Comparison of ENCODE assay signal across 18 mouse cellular contexts in genomic region chr3:124749314-124749713, GRCm38 (mm10).
"Had no signal": no experiment of that assay in that cellular context is flagged by ENCODE, and none has a peak within 500 bp of the region (broad histone marks: within the 10 kb centered on the region; RNA-seq: fewer than 3 reads in every experiment).

No protein-coding gene starts in this region.

- H3K36me3 ChIP-seq: midbrain, embryonic 10.5 days; midbrain, embryonic 12.5 days; neural tube, embryonic 13.5 days; neural tube, embryonic 15.5 days had no signal

- DNase-seq: lung, embryonic 14.5 days; lung, postnatal 10 days; lung, postnatal 4 days; midbrain, embryonic 14.5 days; retina, postnatal 1 day; right cerebral cortex, adult 18-20 months; right cerebral cortex, postnatal 25 days; right cerebral cortex, postnatal 4 days; spleen, adult 18-20 months; thymus, adult 18-20 months; thymus, postnatal 14 days; thymus, postnatal 36 days had no signal

- H3K4me3 ChIP-seq: midbrain, embryonic 10.5 days; midbrain, embryonic 12.5 days; myocyte; neural tube, embryonic 13.5 days; neural tube, embryonic 15.5 days had no signal

- H3K4me2 ChIP-seq: lung, embryonic 14.5 days; midbrain, embryonic 12.5 days; neural tube, embryonic 13.5 days; neural tube, embryonic 15.5 days had no signal

- H3K27ac ChIP-seq: midbrain, embryonic 10.5 days; midbrain, embryonic 12.5 days; neural tube, embryonic 13.5 days; neural tube, embryonic 15.5 days had no signal

- H3K9ac ChIP-seq: lung, embryonic 14.5 days; midbrain, embryonic 12.5 days; neural tube, embryonic 13.5 days; neural tube, embryonic 15.5 days had no signal

- H3K9me3 ChIP-seq: midbrain, embryonic 10.5 days; midbrain, embryonic 12.5 days; neural tube, embryonic 13.5 days; neural tube, embryonic 15.5 days had no signal

- H3K4me1 ChIP-seq: midbrain, embryonic 10.5 days; midbrain, embryonic 12.5 days; neural tube, embryonic 13.5 days; neural tube, embryonic 15.5 days had no signal

- ATAC-seq: midbrain, embryonic 16.5 days had no signal

- H3K27me3 ChIP-seq: midbrain, embryonic 12.5 days; neural tube, embryonic 13.5 days; neural tube, embryonic 15.5 days had no signal
